Mouse (Mus musculus): ENCODE measurements around the gene D630045J12Rik.

The D630045J12Rik gene

GRCm38 (mm10) chr6:38253736-38254641 is at the start of gene D630045J12Rik:
TSS of gene D630045J12Rik (minus strand) at chr6:38254009.
- peak; percentile 56 to 78 for DNase-seq

DNA sequence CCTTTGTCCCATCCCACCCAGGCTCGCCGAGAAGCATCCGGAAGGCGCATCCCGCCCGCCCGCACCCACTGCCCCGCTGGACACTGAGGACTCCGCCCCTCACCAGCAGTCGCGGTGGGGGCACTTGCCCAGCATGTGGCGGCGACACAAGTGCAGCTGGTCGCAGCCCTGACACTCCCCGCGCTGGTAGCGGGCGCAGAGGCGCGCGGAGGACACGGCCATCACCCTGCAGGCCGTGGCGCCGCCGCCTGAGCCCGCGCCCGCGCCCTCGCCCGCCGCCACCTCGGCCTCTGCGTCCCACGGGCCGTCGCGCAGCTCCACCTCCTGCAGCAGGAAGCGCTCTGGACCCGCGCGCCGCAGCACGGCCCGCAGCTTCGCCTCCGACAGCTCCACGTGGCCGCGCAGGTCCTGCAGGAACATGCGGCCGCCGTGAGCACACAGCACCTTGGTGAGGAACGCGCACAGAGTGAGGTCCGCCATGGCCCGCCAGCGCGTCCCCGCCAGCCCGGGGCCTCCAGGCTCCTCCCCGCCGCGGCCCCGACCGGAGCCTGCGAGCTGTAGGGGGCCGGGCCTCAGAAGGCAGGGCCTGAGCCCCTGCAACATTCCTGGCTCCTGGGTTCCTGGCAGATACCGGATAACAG is 45.1 kb upstream of the D630045J12Rik start, which contains the start of gene Zc3hav1l:
Zc3hav1l (minus strand) TSS at position 499 of the 641 bp plus-strand sequence.
- DNase-seq, result peak; percentile 67 to 76

GRCm38 (mm10) chr6:38298246-38298635 is 44.4 kb upstream of the D630045J12Rik start:
- peak; percentile 22 to 28 for DNase-seq

DNA sequence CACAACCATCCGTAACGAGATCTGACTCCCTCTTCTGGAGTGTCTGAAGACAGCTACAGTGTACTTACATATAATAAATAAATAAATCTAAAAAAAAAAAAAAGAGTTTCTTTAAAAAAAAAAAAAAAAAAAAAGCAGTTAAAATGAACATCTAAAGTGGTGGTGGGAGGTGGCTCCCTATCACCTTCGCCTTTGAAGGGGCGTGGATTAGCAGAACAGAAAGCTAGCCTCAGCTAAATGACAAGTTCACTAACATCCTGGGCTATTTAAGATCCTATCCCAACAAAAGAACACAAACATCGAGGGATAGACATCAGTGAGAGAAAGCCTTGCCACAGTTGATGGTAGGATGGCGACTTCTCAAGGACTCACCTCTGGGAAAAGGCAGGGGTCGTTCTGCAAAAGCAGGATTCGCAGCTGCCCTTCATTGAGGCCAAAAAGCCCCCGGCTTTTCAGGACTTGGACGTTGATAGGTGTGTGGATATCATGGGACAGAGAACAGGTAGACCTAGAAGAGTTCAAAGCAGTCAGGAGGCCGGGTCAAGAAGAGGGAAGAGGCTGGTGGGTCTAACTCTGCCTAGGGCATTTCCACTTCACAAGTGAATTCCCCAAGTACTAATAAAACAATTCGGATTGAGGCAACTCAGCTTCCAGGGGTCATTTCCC is 43.9 kb upstream of the D630045J12Rik start:
- no peak for DNase-seq

GRCm38 (mm10) chr6:38293708-38294107 is 39.9 kb upstream of the D630045J12Rik start:
- DNase-seq, result no peak

- no peak for DNase-seq
These were observed 39.2 kb upstream of the D630045J12Rik start for GRCm38 (mm10) chr6:38292871-38293646.

DNA sequence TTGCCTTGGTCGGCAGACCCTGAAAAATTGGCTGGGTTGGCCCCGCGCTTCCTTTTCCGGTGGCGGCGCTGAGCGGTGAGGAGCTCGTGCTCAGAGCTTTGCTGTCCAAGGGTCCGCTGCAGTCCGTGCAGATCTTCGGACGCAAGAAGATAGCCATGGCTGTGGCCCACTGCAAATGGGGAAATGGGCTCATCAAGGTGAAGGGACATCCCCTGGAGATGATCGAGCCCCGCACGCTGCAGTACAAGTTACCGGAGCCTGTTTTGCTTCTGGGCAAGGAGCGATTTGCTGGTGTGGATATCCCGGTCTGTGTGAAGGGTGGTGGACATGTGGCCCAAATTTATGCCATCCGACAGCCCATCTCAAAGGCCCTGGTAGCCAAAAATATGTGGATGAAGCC is 30.6 kb upstream of the D630045J12Rik start:
- DNase-seq, result no peak

DNA sequence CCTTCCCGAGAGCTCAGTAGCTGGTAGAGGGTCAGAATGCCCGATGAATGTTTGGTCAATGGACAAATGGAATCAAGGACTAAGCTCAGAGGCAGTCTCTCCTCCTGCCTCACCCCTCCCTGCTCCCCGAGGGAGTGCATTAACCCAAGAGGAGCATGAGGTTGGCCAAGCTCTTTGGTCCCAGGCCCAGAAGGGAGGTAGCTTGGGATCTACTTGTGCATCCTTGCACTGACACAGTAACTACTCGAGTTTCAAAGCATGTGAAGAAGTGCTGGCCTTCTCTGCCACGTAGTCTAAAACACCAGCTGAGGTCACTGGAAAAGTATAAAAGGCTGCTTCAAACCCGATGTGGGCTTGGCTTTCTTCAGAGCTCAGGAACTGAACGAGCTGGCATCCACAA is 10.7 kb upstream of the D630045J12Rik start:
- DNase-seq, result no peak

- DNase-seq, result peak in 1 of 2 experiments; percentile 21
These were observed 9.8 kb upstream of the D630045J12Rik start for GRCm38 (mm10) chr6:38263393-38264159.

DNA sequence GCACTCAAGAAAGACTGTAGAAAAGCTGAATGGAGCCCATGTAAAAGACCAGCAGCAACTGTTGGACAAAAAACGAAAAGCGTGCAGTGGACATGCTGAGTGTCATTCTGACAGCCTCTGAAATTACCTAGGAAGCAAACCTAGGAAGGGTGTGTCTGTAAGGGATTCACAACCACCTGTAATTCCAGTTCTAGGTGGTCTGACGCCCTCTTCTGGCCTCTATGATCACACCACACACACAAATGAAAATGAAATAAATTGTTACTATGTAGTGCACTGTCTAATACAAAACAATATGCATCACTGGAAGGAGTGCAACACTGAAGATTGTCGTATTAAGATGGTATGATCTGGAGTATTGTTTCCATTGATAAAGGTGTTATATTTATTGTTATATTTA is 8.1 kb upstream of the D630045J12Rik start:
- DNase-seq, result no peak

DNA sequence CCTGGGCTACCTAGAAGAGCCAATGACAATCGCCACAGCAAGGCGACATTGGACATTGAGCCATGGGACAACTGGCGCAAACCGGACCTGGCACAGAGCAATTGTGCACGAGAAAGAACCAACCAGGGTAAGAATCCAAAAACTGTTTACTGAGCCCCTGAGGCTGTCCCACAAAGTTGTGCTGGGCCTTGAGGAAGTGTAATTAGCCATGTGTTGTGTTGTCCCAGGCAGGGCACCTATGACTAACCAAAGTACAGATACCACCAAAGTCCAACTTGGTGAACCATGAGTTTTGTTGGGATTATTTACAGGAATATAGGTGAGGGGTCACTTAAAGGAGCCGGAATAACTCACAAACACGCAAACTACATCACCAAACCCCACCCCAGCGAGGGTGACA is 3.7 kb upstream of the D630045J12Rik start:
- DNase-seq, result no peak

DNA sequence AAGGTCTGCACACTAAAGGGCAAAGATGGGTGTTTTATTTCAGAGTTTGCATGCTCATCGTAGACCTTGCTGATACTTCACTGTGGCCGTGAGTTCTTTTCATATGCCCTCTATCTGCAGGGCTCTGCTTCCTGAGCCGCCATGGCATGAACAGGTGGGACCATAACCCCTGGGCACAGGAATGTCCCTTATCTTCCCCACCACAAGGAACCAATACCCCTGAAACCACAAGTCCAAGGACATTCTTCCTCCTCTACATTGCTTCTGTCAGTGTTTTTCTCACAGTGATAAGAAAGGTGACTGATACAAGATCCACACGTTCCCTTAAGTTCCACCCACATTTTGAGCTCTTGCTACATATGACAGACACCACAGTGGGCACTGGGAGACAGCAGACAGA is 3.0 kb upstream of the D630045J12Rik start:
- no peak for DNase-seq

- no peak for DNase-seq
These were observed 2.0 kb upstream of the D630045J12Rik start for GRCm38 (mm10) chr6:38255794-38256193.

DNA sequence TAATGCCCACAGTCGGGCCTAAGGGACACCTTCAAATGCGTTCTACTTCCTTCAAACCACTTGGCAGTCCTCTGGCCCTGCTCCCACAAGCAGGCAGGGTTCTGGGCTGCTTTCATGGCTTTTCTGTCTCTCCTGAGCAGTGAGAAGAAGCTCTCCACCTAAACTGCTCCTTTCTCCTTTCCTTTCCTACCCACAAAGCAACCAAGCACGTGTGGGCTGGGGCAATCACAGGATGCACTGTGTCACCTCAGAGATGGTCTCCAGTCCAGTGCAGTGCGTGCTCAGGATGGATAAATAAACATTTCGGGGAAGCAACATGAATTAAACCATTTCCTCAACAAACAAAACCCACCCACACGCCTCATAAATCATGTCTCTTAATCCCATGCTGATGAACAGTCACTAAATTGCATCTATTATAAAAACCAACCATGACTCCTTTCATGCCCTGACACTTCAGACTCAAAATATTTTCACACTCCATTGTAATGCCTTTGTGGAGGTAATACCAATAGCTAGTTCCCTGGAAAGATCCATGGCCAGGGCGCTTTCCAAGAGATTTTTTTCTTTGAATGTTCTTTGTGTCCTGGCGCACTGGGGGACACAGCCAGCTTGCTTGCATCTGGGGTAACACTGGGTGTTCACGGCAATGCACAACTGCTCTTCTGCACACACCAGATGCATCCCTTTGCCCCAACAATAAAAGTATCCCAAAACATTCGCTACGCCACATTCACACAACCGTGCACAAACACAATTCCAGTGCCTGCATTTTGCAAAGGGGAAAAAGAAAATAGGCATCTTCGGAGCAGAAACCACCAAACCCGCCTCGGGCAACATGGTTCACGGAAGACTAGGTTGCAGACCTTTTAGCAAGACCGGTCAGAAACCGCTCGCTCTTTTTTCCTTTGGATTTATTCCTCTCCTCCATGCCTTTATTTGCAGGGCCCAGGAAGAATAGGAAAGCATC is 758 bp downstream of the D630045J12Rik start:
- DNase-seq, result peak; percentile 29 to 45

DNA sequence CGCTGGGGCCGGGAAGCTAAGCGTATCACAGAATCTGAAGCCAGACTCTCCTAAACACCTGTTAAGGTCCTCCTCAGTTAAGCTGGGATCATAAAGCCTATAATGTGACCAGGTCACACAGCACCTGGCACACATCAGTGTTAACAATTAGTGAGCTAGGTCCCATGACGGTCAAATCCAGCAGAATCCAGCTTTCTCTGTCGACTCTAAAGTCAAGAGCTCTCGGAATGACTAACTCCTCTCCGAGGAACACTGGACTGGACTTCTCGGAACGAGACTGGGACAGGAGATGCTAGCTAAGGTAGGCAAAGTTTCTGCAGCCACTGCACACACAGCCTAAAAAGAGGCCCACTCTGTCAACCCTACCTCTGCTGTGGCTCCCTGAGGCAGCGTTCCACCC is 1.7 kb downstream of the D630045J12Rik start:
- no peak for DNase-seq

DNA sequence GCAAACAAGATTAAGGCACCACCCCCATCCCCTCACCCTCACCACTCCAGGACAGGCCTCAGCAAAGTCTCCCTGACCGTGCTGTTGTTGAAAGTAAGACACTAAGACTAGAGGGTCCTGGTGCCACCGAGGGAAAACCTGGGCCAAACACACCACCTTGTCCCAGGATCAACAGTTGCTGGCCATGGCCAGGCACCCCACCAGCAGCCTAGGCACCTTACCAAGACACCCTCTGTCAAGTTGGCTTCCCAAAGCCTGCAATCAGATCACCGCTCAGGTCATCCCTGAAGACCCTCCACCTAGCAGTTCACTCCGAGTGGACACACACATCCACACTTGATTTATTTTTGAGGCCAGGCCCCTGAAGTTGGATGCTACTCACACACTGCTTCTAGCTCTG is 2.3 kb downstream of the D630045J12Rik start:
- peak; percentile 66 to 74 for DNase-seq

DNA sequence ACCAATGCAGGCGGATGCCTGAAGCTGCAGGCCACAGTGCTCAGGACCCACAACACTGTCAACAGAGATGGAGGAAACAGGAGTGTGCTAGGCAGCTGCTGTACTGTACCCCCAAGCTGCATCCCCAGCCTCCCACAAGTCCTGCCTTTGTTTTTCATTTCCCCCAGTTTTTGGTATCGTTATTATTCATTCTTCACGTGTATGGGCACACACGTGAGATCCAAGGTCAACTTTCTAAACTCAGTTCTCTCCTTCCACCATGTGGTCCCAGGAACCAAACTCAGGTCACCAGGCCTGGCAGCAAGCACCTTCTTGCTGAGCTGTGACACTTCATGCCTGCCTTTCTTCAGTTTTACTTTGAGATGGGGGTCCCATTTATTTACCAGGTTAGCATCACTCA is 6.4 kb downstream of the D630045J12Rik start:
- no peak for DNase-seq

DNA sequence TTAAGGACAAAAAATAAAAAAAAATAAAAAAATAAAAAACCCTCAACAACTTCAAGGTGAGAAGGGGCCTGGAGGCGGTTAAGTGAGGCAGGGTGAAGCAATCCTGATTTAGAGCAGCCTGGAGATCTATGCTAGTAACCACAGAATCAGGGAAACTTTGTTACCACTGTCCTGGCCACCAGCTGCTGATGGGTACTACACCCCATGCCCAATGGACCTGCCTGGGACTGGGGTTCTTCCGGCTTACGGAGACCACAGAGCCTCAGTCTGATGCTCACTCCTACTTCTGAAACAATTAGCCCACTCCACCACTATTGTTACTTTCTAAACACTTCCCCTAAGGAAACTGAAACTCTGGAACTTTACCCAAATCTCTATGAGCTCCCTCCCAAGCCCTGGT is 9.0 kb downstream of the D630045J12Rik start:
- no peak for DNase-seq

- DNase-seq, result no peak
These were observed 9.6 kb downstream of the D630045J12Rik start for GRCm38 (mm10) chr6:38244167-38244566.

DNA sequence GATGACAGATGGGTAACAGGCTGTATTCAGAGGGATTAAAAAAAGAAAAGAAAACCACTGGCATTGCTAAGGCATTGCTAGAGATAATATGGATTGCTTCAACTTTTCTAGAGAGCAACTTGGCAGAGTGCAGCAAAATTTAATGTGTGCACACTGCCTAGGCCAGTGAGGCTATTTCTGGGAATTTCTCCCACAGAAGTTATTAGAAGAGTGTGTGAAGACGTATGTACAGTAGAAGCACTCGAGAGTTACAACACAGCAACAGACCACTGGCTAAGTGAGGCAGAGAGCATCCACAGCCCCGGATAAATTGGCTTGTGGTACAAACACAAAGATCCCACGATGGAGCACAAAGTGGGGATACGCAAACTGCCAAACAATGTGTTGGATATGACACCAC is 11.0 kb downstream of the D630045J12Rik start:
- DNase-seq, result no peak
